Mouse (Mus musculus): ENCODE measurements at regions not wholly inside any gene's neighbourhood (a gene's known extent, or its start where the extent isn't known, plus 50 kb on each side); places are given as distances from the start of the nearest gene placed in this dataset.

GRCm38 (mm10) chr3:18683346-18684101 lies 735.3 kb downstream of the Cypt12 start:
- TF ChIP-seq CTCF (IDR thresholded peaks at IDR 0.05; ENCODE audit: low read depth, low read length) (no peak), POLR2A (IDR thresholded peaks at IDR 0.05; ENCODE audit: extremely low read depth, insufficient read depth, low read length) (no peak)
